Mouse (Mus musculus): Measurements from ENCODE around the gene C8b.

GRCm38 (mm10) chr4:104716506-104716905 is 49.6 kb upstream of the C8b start:
- TF ChIP-seq CTCF (IDR thresholded peaks at IDR 0.05; ENCODE audit: control insufficient read depth, insufficient read depth, insufficient read length) (no peak), CEBPB (IDR thresholded peaks at IDR 0.05; ENCODE audit: low read depth) (no peak), MAX (IDR thresholded peaks at IDR 0.05) (no peak), USF1 (IDR thresholded peaks at IDR 0.05; ENCODE audit: low read depth) (no peak)

Measured in C2C12 (cell line).